In the genomic region with DNA sequence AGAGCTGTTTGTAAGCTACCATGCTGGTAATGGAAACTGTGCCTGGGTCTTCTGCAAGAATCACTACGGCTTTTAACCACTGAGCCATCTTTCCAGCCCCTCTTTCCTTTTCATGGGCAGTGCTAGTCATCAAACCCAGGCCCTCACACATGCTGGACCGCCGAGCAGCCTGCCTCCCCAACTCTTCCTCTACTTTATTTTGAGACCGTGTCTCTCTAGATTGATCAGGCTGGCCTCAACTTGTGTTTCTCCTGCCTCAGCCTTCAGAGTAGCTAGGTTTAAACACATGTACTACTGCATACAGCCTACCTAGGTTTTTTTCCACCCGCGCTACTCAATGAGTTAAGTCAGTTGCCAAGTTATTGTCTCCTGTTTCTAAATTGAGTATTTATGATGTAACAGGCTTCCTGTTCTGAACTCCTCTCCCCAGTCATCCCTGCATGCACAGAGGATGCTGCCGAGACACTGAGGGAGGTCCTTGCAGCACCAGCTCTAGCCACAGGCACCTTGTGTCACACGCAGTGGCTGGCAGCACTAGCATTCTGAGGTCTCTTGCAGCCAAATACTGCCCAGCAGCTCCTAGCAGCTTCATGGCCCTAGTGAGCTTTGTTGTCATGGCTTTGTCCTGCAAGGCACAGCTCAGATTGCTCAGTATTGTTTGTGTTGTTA, we compare ENCODE assay signal across 15 mouse cellular contexts. TPM values are rescaled to one million over a fixed set of nuclear protein-coding genes. Genes with fewer than 3 reads are reported as not detected.
DNase-seq lines count a peak whose midpoint lies in the region; ATAC-seq lines count a peak whose summit lies in the region.
"Had no signal": no experiment of that assay in that cellular context is flagged by ENCODE, and none has a peak within 500 bp of the region (broad histone marks: within the 10 kb centered on the region; RNA-seq: fewer than 3 reads in every experiment).

No protein-coding gene starts in this region.

- peak; percentile 93 for ATAC-seq in granulocyte monocyte progenitor cell, adult 5-6 weeks (replicated peaks; ENCODE audit: poor library complexity, severe bottlenecking)
- peak; percentile 33; the same call in 1 of the 2 replicates for ATAC-seq in neutrophil, adult 5-6 weeks (ENCODE audit: extremely low read depth, insufficient number of reproducible peaks, low FRiP score, poor library complexity, severe bottlenecking)
- ATAC-seq: forebrain, embryonic 14.5 days; hindbrain, postnatal 0 days had no signal

- peak; percentile 5 for DNase-seq in layer of hippocampus, adult 11-12 months (ENCODE audit: low spot score)
- DNase-seq in layer of hippocampus, adult 18-20 months (ENCODE audit: low spot score in 2 of 2): no peak
- DNase-seq in R1 (ENCODE audit: low read depth, low spot score): peak; percentile 6
- no peak for DNase-seq in adrenal gland, postnatal 25 days
- no peak for DNase-seq in frontal cortex, postnatal 14 days (ENCODE audit: low spot score in 2 of 2)
- DNase-seq: adrenal gland, postnatal 10 days; cerebellum, adult 2 months; cerebellum, postnatal 10 days; embryo, embryonic 11 days; gastrocnemius, postnatal 10 days; heart, postnatal 14 days had no signal

RNA-seq across cellular contexts. Expression of a gene that starts 17.1 kb away (rescaled TPM):
- total RNA-seq in layer of hippocampus, adult 18-20 months (2021): 10 to 100 TPM; 33.6 to 42.6 TPM
- 101 and 113 TPM in 2 replicates for total RNA-seq in granulocyte monocyte progenitor cell, adult 5-6 weeks (2014; fragmentation: Nextera tagmentation)
- total RNA-seq in granulocyte monocyte progenitor cell, adult 5-6 weeks (2017): 59.7 and 75.1 TPM in 2 replicates
- total RNA-seq in neutrophil, adult 5-6 weeks (2017): 31.8 and 40.7 TPM in 2 replicates
- 36.4 and 39.7 TPM in 2 replicates for total RNA-seq in adrenal gland, postnatal 25 days (2021)

RNA-seq across cellular contexts. Expression of a gene that starts 34.0 kb away (rescaled TPM):
- 10 to 100 TPM; 11.5 to 14.9 TPM for total RNA-seq in layer of hippocampus, adult 18-20 months (2021)
- total RNA-seq in granulocyte monocyte progenitor cell, adult 5-6 weeks (2014; fragmentation: Nextera tagmentation): 57.7 and 60.1 TPM in 2 replicates
- 52.3 and 53.4 TPM in 2 replicates for total RNA-seq in granulocyte monocyte progenitor cell, adult 5-6 weeks (2017)
- total RNA-seq in neutrophil, adult 5-6 weeks (2017): 3.5 and 3.6 TPM in 2 replicates
- total RNA-seq in adrenal gland, postnatal 25 days (2021): 25.6 and 34.4 TPM in 2 replicates

RNA-seq across cellular contexts. Expression of a gene that starts 37.9 kb away (rescaled TPM):
- total RNA-seq in layer of hippocampus, adult 18-20 months (2021): 10 to 100 TPM; 30.5 to 41.7 TPM
- total RNA-seq in granulocyte monocyte progenitor cell, adult 5-6 weeks (2014; fragmentation: Nextera tagmentation): 37.0 and 38.2 TPM in 2 replicates
- total RNA-seq in granulocyte monocyte progenitor cell, adult 5-6 weeks (2017): 54.2 and 57.0 TPM in 2 replicates
- total RNA-seq in neutrophil, adult 5-6 weeks (2017): 87.9 TPM in 2 replicates
- total RNA-seq in adrenal gland, postnatal 25 days (2021): 32.2 and 40.7 TPM in 2 replicates

Comparison
In these comparisons a context has a peak if more than half of its experiments do, and no peak if none do; other contexts are left out.
1. DNase-seq: peak in layer of hippocampus, adult 11-12 months (single experiment) and R1 (single experiment); none in layer of hippocampus, adult 18-20 months (0 of 2), adrenal gland, postnatal 25 days (single experiment) and frontal cortex, postnatal 14 days (0 of 2).